Comparison of ENCODE assay signal across 14 mouse cellular contexts in genomic region chr1:21613933-21614332, GRCm38 (mm10).
A peak's percentile ranks its signal among the peaks of the same experiment; 100 is the strongest.
DNase-seq lines count a peak whose midpoint lies in the region; ATAC-seq and TF ChIP-seq lines count a peak whose summit lies in the region.
"Had no signal": no experiment of that assay in that cellular context is flagged by ENCODE, and none has a peak within 500 bp of the region (broad histone marks: within the 10 kb centered on the region; RNA-seq: fewer than 3 reads in every experiment).

No protein-coding gene starts in this region.

- H3K9me3 ChIP-seq in lung, embryonic 14.5 days (ENCODE audit: low read depth, low read length): no peaks in the 10 kb centered on the region
- no peaks in the 10 kb centered on the region for H3K9me3 ChIP-seq in heart, embryonic 16.5 days (replicated peaks; ENCODE audit: control insufficient read depth, low read length)
- H3K9me3 ChIP-seq in hindbrain, embryonic 13.5 days: no peaks in the 10 kb centered on the region
- H3K9me3 ChIP-seq in stomach, postnatal 0 days (ENCODE audit: control insufficient read depth, low read length): no peaks in the 10 kb centered on the region
- H3K9me3 ChIP-seq: forebrain, embryonic 15.5 days; hindbrain, embryonic 10.5 days; limb, embryonic 15.5 days had no signal

- 11% methylated on average over 2 of the region's 2 CpGs for WGBS in lung, embryonic 14.5 days
- 20% methylated on average over 2 of the region's 2 CpGs for WGBS in lung, adult 2 months
- 17% methylated on average over 2 of the region's 2 CpGs for WGBS in heart, embryonic 16.5 days
- 77% methylated on average over 2 of the region's 2 CpGs for WGBS in hindbrain, embryonic 13.5 days
- WGBS in stomach, postnatal 0 days: 29% methylated on average over 2 of the region's 2 CpGs

- no peak overlapping the region for H3K4me3 ChIP-seq in lung, embryonic 14.5 days (ENCODE audit: low read depth, low read length)
- no peak overlapping the region for H3K4me3 ChIP-seq in lung, adult 2 months (replicated peaks; ENCODE audit: extremely low read depth, low read depth, low read length)
- H3K4me3 ChIP-seq in heart, embryonic 16.5 days (ENCODE audit: low read length): no peak overlapping the region
- no peak overlapping the region for H3K4me3 ChIP-seq in hindbrain, embryonic 13.5 days
- no peak overlapping the region for H3K4me3 ChIP-seq in stomach, postnatal 0 days (ENCODE audit: low read depth, low read length)
- H3K4me3 ChIP-seq: forebrain, embryonic 15.5 days; gastrocnemius, adult 2 months; hindbrain, embryonic 10.5 days; limb, embryonic 15.5 days had no signal

- H3K27ac ChIP-seq in lung, embryonic 14.5 days (ENCODE audit: low read depth): no peak overlapping the region
- H3K27ac ChIP-seq in heart, embryonic 16.5 days (ENCODE audit: low read length): no peak overlapping the region
- no peak overlapping the region for H3K27ac ChIP-seq in hindbrain, embryonic 13.5 days
- H3K27ac ChIP-seq in stomach, postnatal 0 days (replicated peaks): no peak overlapping the region
- H3K27ac ChIP-seq: forebrain, embryonic 15.5 days; gastrocnemius, adult 2 months; hindbrain, embryonic 10.5 days; limb, embryonic 15.5 days had no signal

- TF ChIP-seq POLR2A in lung, adult 2 months (IDR thresholded peaks at IDR 0.05; ENCODE audit: borderline replicate concordance, extremely low read depth, low read depth, low read length): no peak

- no peak overlapping the region for H3K4me2 ChIP-seq in lung, embryonic 14.5 days
- no peak overlapping the region for H3K4me2 ChIP-seq in heart, embryonic 16.5 days (ENCODE audit: low read depth, low read length)
- H3K4me2 ChIP-seq in hindbrain, embryonic 13.5 days: no peak overlapping the region
- no peak overlapping the region for H3K4me2 ChIP-seq in stomach, postnatal 0 days (replicated peaks; ENCODE audit: low read depth)
- H3K4me2 ChIP-seq: forebrain, embryonic 15.5 days; limb, embryonic 15.5 days had no signal

- TF ChIP-seq CTCF in lung, embryonic 14.5 days (IDR thresholded peaks at IDR 0.05; ENCODE audit: low read depth): no peak
- no peak for TF ChIP-seq CTCF in lung, adult 2 months (IDR thresholded peaks at IDR 0.05; ENCODE audit: insufficient read depth, low read length)
- TF ChIP-seq CTCF in stomach, postnatal 0 days (IDR thresholded peaks at IDR 0.05; ENCODE audit: low read depth): no peak

- no peak for TF ChIP-seq EP300 in stomach, postnatal 0 days (optimal IDR thresholded peaks at IDR 0.05)

- DNase-seq in lung, embryonic 14.5 days: peak; percentile 41
- no peak for DNase-seq in lung, adult 2 months
- DNase-seq in heart, adult 8-10 months (ENCODE audit: low spot score): peak; percentile 15
- peak; percentile 47 for DNase-seq in lung, postnatal 36 days
- DNase-seq in T-cell, adult 2 months (ENCODE audit: low spot score): no peak
- DNase-seq in stomach, postnatal 0 days (ENCODE audit: low spot score): no peak
- DNase-seq: cerebellum, postnatal 10 days; gastrocnemius, adult 2 months; kidney, adult 8-10 months had no signal

- H3K4me1 ChIP-seq in lung, embryonic 14.5 days (ENCODE audit: insufficient read depth): 0 out of 2 replicates have a peak, but pooled peaks cover 2% of the 10 kb centered on the region
- no peaks in the 10 kb centered on the region for H3K4me1 ChIP-seq in lung, adult 2 months (ENCODE audit: control insufficient read depth, insufficient read depth, low read length)
- H3K4me1 ChIP-seq in heart, embryonic 16.5 days (ENCODE audit: control insufficient read depth, insufficient read depth, low read length): peaks cover 2% of the 10 kb centered on the region; the same call in 1 of the 2 replicates
- H3K4me1 ChIP-seq in hindbrain, embryonic 13.5 days (replicated peaks): no peaks in the 10 kb centered on the region
- H3K4me1 ChIP-seq in stomach, postnatal 0 days (replicated peaks; ENCODE audit: control insufficient read depth, insufficient read depth): no peaks in the 10 kb centered on the region
- H3K4me1 ChIP-seq: forebrain, embryonic 15.5 days; hindbrain, embryonic 10.5 days; limb, embryonic 15.5 days had no signal

- H3K27me3 ChIP-seq in lung, embryonic 14.5 days (ENCODE audit: insufficient read depth, low read length): no peaks in the 10 kb centered on the region
- H3K27me3 ChIP-seq in heart, embryonic 16.5 days (ENCODE audit: control insufficient read depth, insufficient read depth, low read length): no peaks in the 10 kb centered on the region
- no peaks in the 10 kb centered on the region for H3K27me3 ChIP-seq in hindbrain, embryonic 13.5 days
- no peaks in the 10 kb centered on the region for H3K27me3 ChIP-seq in stomach, postnatal 0 days (ENCODE audit: control insufficient read depth, insufficient read depth, low read length)
- H3K27me3 ChIP-seq: forebrain, embryonic 15.5 days; limb, embryonic 15.5 days had no signal

- ATAC-seq in lung, embryonic 14.5 days (ENCODE audit: insufficient read depth): peak; percentile 54; the same call in 1 of the 2 replicates
- peak; percentile 65; the same call in 1 of the 2 replicates for ATAC-seq in heart, embryonic 16.5 days (replicated peaks; ENCODE audit: extremely low read depth, insufficient read depth, low FRiP score)
- no peak for ATAC-seq in hindbrain, embryonic 13.5 days (ENCODE audit: low FRiP score)
- no peak for ATAC-seq in stomach, postnatal 0 days (ENCODE audit: low FRiP score, low TSS enrichment)
- ATAC-seq: forebrain, embryonic 15.5 days had no signal

- H3K36me3 ChIP-seq in lung, embryonic 14.5 days (ENCODE audit: insufficient read depth): no peaks in the 10 kb centered on the region
- no peaks in the 10 kb centered on the region for H3K36me3 ChIP-seq in heart, embryonic 16.5 days (ENCODE audit: control insufficient read depth, insufficient read depth)
- no peaks in the 10 kb centered on the region for H3K36me3 ChIP-seq in hindbrain, embryonic 13.5 days
- H3K36me3 ChIP-seq in stomach, postnatal 0 days (ENCODE audit: control insufficient read depth, insufficient read depth, low read length): no peaks in the 10 kb centered on the region
- H3K36me3 ChIP-seq: forebrain, embryonic 15.5 days; hindbrain, embryonic 10.5 days; limb, embryonic 15.5 days had no signal

- no peak overlapping the region for H3K9ac ChIP-seq in lung, embryonic 14.5 days
- no peak overlapping the region for H3K9ac ChIP-seq in heart, embryonic 16.5 days (ENCODE audit: low read length)
- H3K9ac ChIP-seq in hindbrain, embryonic 13.5 days: no peak overlapping the region
- H3K9ac ChIP-seq in stomach, postnatal 0 days (ENCODE audit: low read length): no peak overlapping the region
- H3K9ac ChIP-seq: forebrain, embryonic 15.5 days; limb, embryonic 15.5 days had no signal

Comparison
In these comparisons a context has a peak if more than half of its experiments do, and no peak if none do; other contexts are left out.
1. DNase-seq: peak in lung, embryonic 14.5 days (single experiment), heart, adult 8-10 months (single experiment) and lung, postnatal 36 days (single experiment); none in lung, adult 2 months (single experiment), T-cell, adult 2 months (single experiment) and stomach, postnatal 0 days (single experiment).
2. ATAC-seq: peak in lung, embryonic 14.5 days (single experiment) and heart, embryonic 16.5 days (single experiment); none in hindbrain, embryonic 13.5 days (single experiment) and stomach, postnatal 0 days (single experiment).